Comparison of ENCODE assay signal across 27 mouse cellular contexts in the genomic region with DNA sequence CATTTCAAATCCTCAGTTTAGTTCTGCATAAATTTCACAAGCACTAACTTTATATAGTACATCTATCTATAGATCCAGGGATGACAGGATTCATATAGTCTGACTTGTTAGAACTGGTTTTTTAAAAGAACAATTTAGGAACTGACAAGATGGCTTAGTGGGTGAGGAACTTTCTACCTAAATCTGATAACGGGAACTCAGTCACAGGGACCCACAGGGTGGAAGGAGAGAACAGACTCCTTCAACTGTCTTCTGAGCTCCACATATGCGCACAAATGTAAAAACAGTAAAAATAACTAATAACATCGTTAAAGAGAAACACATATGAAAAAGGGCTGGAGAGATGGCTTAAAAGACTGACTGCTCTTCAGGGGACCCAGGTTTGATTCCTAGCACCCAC. TPM values are rescaled to one million over a fixed set of nuclear protein-coding genes. Genes with fewer than 3 reads are reported as not detected.
DNase-seq lines count a peak whose midpoint lies in the region; ATAC-seq and TF ChIP-seq lines count a peak whose summit lies in the region.
"Had no signal": no experiment of that assay in that cellular context is flagged by ENCODE, and none has a peak within 500 bp of the region (broad histone marks: within the 10 kb centered on the region; RNA-seq: fewer than 3 reads in every experiment).

No protein-coding gene starts in this region.

- H3K4me3 ChIP-seq in midbrain, embryonic 11.5 days (ENCODE audit: low read depth, low read length), result no peak overlapping the region
- no peak overlapping the region for H3K4me3 ChIP-seq in midbrain, embryonic 16.5 days (ENCODE audit: low read depth, low read length)
- no peak overlapping the region for H3K4me3 ChIP-seq in cortical plate, adult 2 months (ENCODE audit: insufficient read depth, low read length)
- H3K4me3 ChIP-seq: embryonic facial prominence, embryonic 10.5 days; embryonic facial prominence, embryonic 12.5 days; forebrain, embryonic 13.5 days; forebrain, embryonic 15.5 days had no signal

- no peak overlapping the region for H3K27ac ChIP-seq in midbrain, embryonic 11.5 days (ENCODE audit: low read depth, low read length)
- H3K27ac ChIP-seq in midbrain, embryonic 16.5 days (ENCODE audit: low read length), result no peak overlapping the region
- peak overlapping the region; percentile 40; the same call in 1 of the 2 replicates for H3K27ac ChIP-seq in cortical plate, adult 2 months (ENCODE audit: insufficient read depth, low read length)
- H3K27ac ChIP-seq: embryonic facial prominence, embryonic 10.5 days; embryonic facial prominence, embryonic 12.5 days; forebrain, embryonic 13.5 days; forebrain, embryonic 15.5 days had no signal

- H3K4me2 ChIP-seq in midbrain, embryonic 11.5 days, result no peak overlapping the region
- H3K4me2 ChIP-seq in midbrain, embryonic 16.5 days (ENCODE audit: low read length), result no peak overlapping the region
- H3K4me2 ChIP-seq: embryonic facial prominence, embryonic 12.5 days; forebrain, embryonic 13.5 days; forebrain, embryonic 15.5 days had no signal

- H3K9me3 ChIP-seq in midbrain, embryonic 11.5 days (ENCODE audit: control insufficient read depth, low read length), result no peaks in the 10 kb centered on the region
- H3K9me3 ChIP-seq in midbrain, embryonic 16.5 days (replicated peaks; ENCODE audit: control insufficient read depth, low read length, poor library complexity, severe bottlenecking), result no peaks in the 10 kb centered on the region
- H3K9me3 ChIP-seq: embryonic facial prominence, embryonic 10.5 days; embryonic facial prominence, embryonic 12.5 days; forebrain, embryonic 13.5 days; forebrain, embryonic 15.5 days; G1E had no signal

- WGBS in midbrain, embryonic 11.5 days, result 93% methylated on average over 3 of the region's 3 CpGs
- 95% methylated on average over 3 of the region's 3 CpGs for WGBS in midbrain, embryonic 16.5 days

- no peak for DNase-seq in frontal cortex, postnatal 14 days (ENCODE audit: low spot score in 2 of 2)
- DNase-seq in midbrain, embryonic 11.5 days (ENCODE audit: low spot score, missing footprints), result peak; percentile 14
- DNase-seq in adrenal gland, postnatal 10 days, result no peak
- DNase-seq: adrenal gland, adult 2 months; adrenal gland, postnatal 14 days; adrenal gland, postnatal 36 days; B cell, adult 2 months; cerebellum, adult 11 months; cerebellum, adult 18-20 months; cerebellum, adult 8-10 months; cerebellum, adult 9-11 months; cerebellum, postnatal 14 days; cerebellum, postnatal 36 days; forebrain, postnatal 0 days had no signal

- no peaks in the 10 kb centered on the region for H3K27me3 ChIP-seq in midbrain, embryonic 11.5 days (ENCODE audit: control insufficient read depth, insufficient read depth, low read length)
- no peaks in the 10 kb centered on the region for H3K27me3 ChIP-seq in midbrain, embryonic 16.5 days (ENCODE audit: control insufficient read depth, insufficient read depth, low read depth, low read length)
- H3K27me3 ChIP-seq: CH12.LX; embryonic facial prominence, embryonic 12.5 days; forebrain, embryonic 13.5 days; forebrain, embryonic 15.5 days had no signal

- ATAC-seq in frontal cortex, adult (ENCODE audit: low TSS enrichment), result peak; percentile 87
- ATAC-seq in midbrain, embryonic 11.5 days (ENCODE audit: low FRiP score), result no peak
- no peak for ATAC-seq in midbrain, embryonic 16.5 days
- no peak for ATAC-seq in megakaryocyte progenitor cell, adult 5-6 weeks (replicated peaks; ENCODE audit: poor library complexity)
- ATAC-seq: CD4-positive, CD25-positive, alpha-beta regulatory T cell, adult 4 months; forebrain, embryonic 13.5 days; forebrain, embryonic 15.5 days; forebrain, postnatal 0 days had no signal

- H3K4me1 ChIP-seq in midbrain, embryonic 11.5 days (ENCODE audit: control insufficient read depth, insufficient read depth, low read length), result no peaks in the 10 kb centered on the region
- H3K4me1 ChIP-seq in midbrain, embryonic 16.5 days (ENCODE audit: control insufficient read depth, insufficient read depth, low read length), result no peaks in the 10 kb centered on the region
- H3K4me1 ChIP-seq in cortical plate, adult 2 months (ENCODE audit: control insufficient read depth, insufficient read depth, low read length), result no peaks in the 10 kb centered on the region
- H3K4me1 ChIP-seq: embryonic facial prominence, embryonic 10.5 days; embryonic facial prominence, embryonic 12.5 days; forebrain, embryonic 13.5 days; forebrain, embryonic 15.5 days had no signal

- no peak for TF ChIP-seq POLR2A in cortical plate, adult 2 months (IDR thresholded peaks at IDR 0.05; ENCODE audit: extremely low read depth, insufficient read depth, low read length)

- H3K36me3 ChIP-seq in midbrain, embryonic 11.5 days (ENCODE audit: control insufficient read depth, insufficient read depth, low read length), result peaks cover 6% of the 10 kb centered on the region
- H3K36me3 ChIP-seq in midbrain, embryonic 16.5 days (ENCODE audit: control insufficient read depth, insufficient read depth, low read length), result 0 out of 2 replicates have a peak, but pooled peaks cover 2% of the 10 kb centered on the region

- no peak overlapping the region for H3K9ac ChIP-seq in midbrain, embryonic 11.5 days (ENCODE audit: low read length)
- H3K9ac ChIP-seq in midbrain, embryonic 16.5 days (ENCODE audit: low read depth, low read length), result no peak overlapping the region
- H3K9ac ChIP-seq: embryonic facial prominence, embryonic 12.5 days; forebrain, embryonic 13.5 days; forebrain, embryonic 15.5 days; forebrain, postnatal 0 days had no signal

- no peak for TF ChIP-seq CTCF in cortical plate, adult 2 months (IDR thresholded peaks at IDR 0.05; ENCODE audit: extremely low read depth, insufficient read depth, low read length)

RNA-seq across cellular contexts. Expression of a gene that starts 15.9 kb away (rescaled TPM):
- 63.5 and 69.3 TPM in 2 replicates for polyA plus RNA-seq in midbrain, embryonic 11.5 days (2014; fragmentation: Nextera tagmentation; extraction: Ambion mirVana)
- polyA plus RNA-seq in midbrain, embryonic 16.5 days (2015; fragmentation: Nextera tagmentation; extraction: Ambion mirVana), result 44.5 and 46.7 TPM in 2 replicates
- 35.0 and 35.8 TPM in 2 replicates for polyA plus RNA-seq in cortical plate, adult 2 months (2012; rRNA removed)
- total RNA-seq in adrenal gland, postnatal 10 days (2021), result 10 to 100 TPM; 40.5 to 41.1 TPM
- 33.2 and 34.1 TPM in 2 replicates for total RNA-seq in megakaryocyte progenitor cell, adult 5-6 weeks (2015)
- 21.3 and 26.2 TPM in 2 replicates for total RNA-seq in megakaryocyte progenitor cell, adult 5-6 weeks (2017)

RNA-seq across cellular contexts. Expression of a gene that starts 48.8 kb away (rescaled TPM):
- 0.25 and 0.27 TPM in 2 replicates for polyA plus RNA-seq in midbrain, embryonic 11.5 days (2014; fragmentation: Nextera tagmentation; extraction: Ambion mirVana)
- 0.44 and 0.48 TPM in 2 replicates for polyA plus RNA-seq in midbrain, embryonic 16.5 days (2015; fragmentation: Nextera tagmentation; extraction: Ambion mirVana)
- 0.23 TPM in 1 of 2 replicates, not detected in the other for polyA plus RNA-seq in cortical plate, adult 2 months (2012; rRNA removed)
- 1 to 10 TPM in 1 of 2 experiments, under 1 TPM in 1; 0.99 to 1.4 TPM for total RNA-seq in adrenal gland, postnatal 10 days (2021)
- not detected in 2 replicates for total RNA-seq in megakaryocyte progenitor cell, adult 5-6 weeks (2015)
- total RNA-seq in megakaryocyte progenitor cell, adult 5-6 weeks (2017), result not detected in 2 replicates
- total RNA-seq: common myeloid progenitor, adult 5-6 weeks; G1E had no signal
- polyA plus RNA-seq: adrenal gland, adult 2 months; CD4-positive, CD25-positive, alpha-beta regulatory T cell, adult 4 months; forebrain, embryonic 11.5 days; G1E had no signal
